Mouse (Mus musculus): ENCODE results near the gene Kctd10.

Gene Kctd10

GRCm38 (mm10) chr5:114347005-114347404 is 33.3 kb downstream of the Kctd10 start:
- no peak for DNase-seq (ENCODE audit: low read depth, low spot score)

- no peak for DNase-seq (ENCODE audit: low read depth, low spot score)
Measured at GRCm38 (mm10) chr5:114345538-114345937, 34.8 kb downstream of the Kctd10 start.

- no peak for DNase-seq (ENCODE audit: low read depth, low spot score)
Measured at GRCm38 (mm10) chr5:114343612-114344011, 36.7 kb downstream of the Kctd10 start.

- no peak for DNase-seq (ENCODE audit: low read depth, low spot score)
Measured at GRCm38 (mm10) chr5:114342996-114343395, 37.3 kb downstream of the Kctd10 start.

GRCm38 (mm10) chr5:114323791-114324507 is 56.4 kb downstream of the Kctd10 start:
- no peak for DNase-seq (ENCODE audit: low read depth, low spot score)

- no peak for DNase-seq (ENCODE audit: low read depth, low spot score)
Measured at GRCm38 (mm10) chr5:114323105-114323790, 57.1 kb downstream of the Kctd10 start.
